Mouse (Mus musculus): Measurements from ENCODE around the gene Casp7. TPM values are rescaled to one million over a fixed set of nuclear protein-coding genes. Genes with fewer than 3 reads are reported as not detected.

Gene Casp7
- total RNA-seq, 2 experiments from 2014 or later: 3.9 to 4.1 TPM

- DNase-seq (ENCODE audit: extremely low spot score in 1 of 2, low spot score in 2 of 2): no peak
- no peak for TF ChIP-seq CTCF (IDR thresholded peaks at IDR 0.05)
- Histone ChIP-seq H3K27ac (no peak overlapping the region), H3K4me3 (no peak overlapping the region)
- intact Hi-C loops (cut with DNase I): no loop called here
Observed at GRCm38 (mm10) chr19:56387726-56388302, 9.1 kb upstream of the Casp7 start.

GRCm38 (mm10) chr19:56389176-56389575 is 7.8 kb upstream of the Casp7 start:
- TF ChIP-seq CTCF (IDR thresholded peaks at IDR 0.05): no peak
- intact Hi-C loops (cut with DNase I): no loop called here
- Histone ChIP-seq H3K27ac (no peak overlapping the region), H3K4me3 (no peak overlapping the region)
- DNase-seq (ENCODE audit: extremely low spot score in 1 of 2, low spot score in 2 of 2): no peak

- intact Hi-C loops (cut with DNase I): no loop called here
- no peak for DNase-seq (ENCODE audit: extremely low spot score in 1 of 2, low spot score in 2 of 2)
- H3K27ac ChIP-seq: no peak within 1 kb of the TSS
- no peak for TF ChIP-seq CTCF (IDR thresholded peaks at IDR 0.05)
- H3K4me3 ChIP-seq: no peak within 1 kb of the TSS
Observed at GRCm38 (mm10) chr19:56389879-56390278, 7.0 kb upstream of the Casp7 start, which contains the start of gene Nrap. Nrap (minus strand) TSS chr19:56390037.

- no peak overlapping the region for H3K27ac ChIP-seq
- no peak for TF ChIP-seq CTCF (IDR thresholded peaks at IDR 0.05)
- DNase-seq (ENCODE audit: extremely low spot score in 1 of 2, low spot score in 2 of 2): no peak
- intact Hi-C loops (cut with DNase I): no loop called here
- H3K4me3 ChIP-seq: no peak overlapping the region
Observed at GRCm38 (mm10) chr19:56391307-56392046, 5.5 kb upstream of the Casp7 start.

- no peak overlapping the region for H3K4me3 ChIP-seq
- DNase-seq (ENCODE audit: extremely low spot score in 1 of 2, low spot score in 2 of 2): no peak
- no peak overlapping the region for H3K27ac ChIP-seq
- intact Hi-C loops (cut with DNase I): no loop called here
- TF ChIP-seq CTCF (IDR thresholded peaks at IDR 0.05): no peak
Observed at GRCm38 (mm10) chr19:56393311-56393866, 3.5 kb upstream of the Casp7 start.

GRCm38 (mm10) chr19:56395183-56395935 is 1.6 kb upstream of the Casp7 start:
- intact Hi-C loops (cut with DNase I): no loop called here
- no peak overlapping the region for H3K27ac ChIP-seq
- DNase-seq (ENCODE audit: extremely low spot score in 1 of 2, low spot score in 2 of 2): no peak
- TF ChIP-seq CTCF (IDR thresholded peaks at IDR 0.05): no peak
- no peak overlapping the region for H3K4me3 ChIP-seq

- intact Hi-C loops (cut with DNase I): no loop called here
- Histone ChIP-seq H3K4me3 (peak overlapping the region; percentile 76), H3K27ac (no peak overlapping the region)
- no peak for DNase-seq (ENCODE audit: extremely low spot score in 1 of 2, low spot score in 2 of 2)
- TF ChIP-seq CTCF (IDR thresholded peaks at IDR 0.05): no peak
Observed at GRCm38 (mm10) chr19:56396227-56396626, 702 bp upstream of the Casp7 start.

- intact Hi-C loops (cut with DNase I): no loop called here
- TF ChIP-seq CTCF (IDR thresholded peaks at IDR 0.05): no peak
- H3K4me3 ChIP-seq: peak overlapping the region; percentile 76
- DNase-seq (ENCODE audit: extremely low spot score in 1 of 2, low spot score in 2 of 2): no peak
- H3K27ac ChIP-seq: peak overlapping the region; percentile 62
Observed at GRCm38 (mm10) chr19:56397663-56398527, 966 bp downstream of the Casp7 start.

GRCm38 (mm10) chr19:56398528-56398795 is 1.5 kb downstream of the Casp7 start:
- H3K27ac ChIP-seq: no peak overlapping the region
- intact Hi-C loops (cut with DNase I): no loop called here
- DNase-seq (ENCODE audit: extremely low spot score in 1 of 2, low spot score in 2 of 2): no peak
- H3K4me3 ChIP-seq: no peak overlapping the region
- no peak for TF ChIP-seq CTCF (IDR thresholded peaks at IDR 0.05)

- TF ChIP-seq CTCF (IDR thresholded peaks at IDR 0.05): no peak; the same call in 1 of the 2 replicates
- intact Hi-C loops (cut with DNase I): no loop called here
- H3K4me3 ChIP-seq: no peak overlapping the region
- no peak for DNase-seq (ENCODE audit: extremely low spot score in 1 of 2, low spot score in 2 of 2)
- H3K27ac ChIP-seq: no peak overlapping the region
Observed at GRCm38 (mm10) chr19:56400200-56400599, 3.3 kb downstream of the Casp7 start.

GRCm38 (mm10) chr19:56401864-56402263 is 4.9 kb downstream of the Casp7 start:
- no peak overlapping the region for H3K4me3 ChIP-seq
- DNase-seq (ENCODE audit: extremely low spot score in 1 of 2, low spot score in 2 of 2): no peak
- intact Hi-C loops (cut with DNase I): no loop called here
- TF ChIP-seq CTCF (IDR thresholded peaks at IDR 0.05): no peak
- H3K27ac ChIP-seq: no peak overlapping the region
